Mouse (Mus musculus) C2C12 (cell line): Measurements from ENCODE around the gene Tmem158.

Experiments
- CTCF ChIP-seq: IDR thresholded peaks from one replicate; pipeline ENCODE4 v1.5.1; 2011; ENCODE audit not compliant: control insufficient read depth, insufficient read depth, insufficient read length
- MAX ChIP-seq: IDR thresholded peaks from one replicate; pipeline ENCODE4 v1.6.1; 2011; ENCODE audit warnings: mild to moderate bottlenecking, control low read depth

GRCm38 (mm10) chr9:123213371-123213770 is 47.2 kb downstream of the Tmem158 start:
- TF ChIP-seq CTCF (no peak), MAX (no peak)
